Mouse (Mus musculus) testis, adult 2 months (tissue): ENCODE measurements at regions not wholly inside any gene's neighbourhood (a gene's known extent, or its start where the extent isn't known, plus 50 kb on each side); places are given as distances from the start of the nearest gene placed in this dataset.

Experiments
- CTCF ChIP-seq: fragments of 200-500 bp; IDR thresholded peaks from 2 replicates; pipeline ENCODE4 v1.5.1; 2012; ENCODE audit warnings: low read depth, mild to moderate bottlenecking, inconsistent platforms, low read length, moderate library complexity; ENCODE audit not compliant: control insufficient read depth, insufficient read depth, insufficient replicate concordance
- POLR2A ChIP-seq: fragments of 200-500 bp; IDR thresholded peaks from 2 replicates; pipeline ENCODE4 v1.6.1; 2012; ENCODE audit warnings: low read depth, mild to moderate bottlenecking, inconsistent platforms, low read length, moderate library complexity; ENCODE audit not compliant: control insufficient read depth

- no peak for TF ChIP-seq CTCF
- no peak for TF ChIP-seq POLR2A
These were observed 124.4 kb upstream of the Mamld1 start for GRCm38 (mm10) chrX:70925646-70926045.
